Mouse (Mus musculus): Measurements from ENCODE around the gene H2-Q4.

DNA sequence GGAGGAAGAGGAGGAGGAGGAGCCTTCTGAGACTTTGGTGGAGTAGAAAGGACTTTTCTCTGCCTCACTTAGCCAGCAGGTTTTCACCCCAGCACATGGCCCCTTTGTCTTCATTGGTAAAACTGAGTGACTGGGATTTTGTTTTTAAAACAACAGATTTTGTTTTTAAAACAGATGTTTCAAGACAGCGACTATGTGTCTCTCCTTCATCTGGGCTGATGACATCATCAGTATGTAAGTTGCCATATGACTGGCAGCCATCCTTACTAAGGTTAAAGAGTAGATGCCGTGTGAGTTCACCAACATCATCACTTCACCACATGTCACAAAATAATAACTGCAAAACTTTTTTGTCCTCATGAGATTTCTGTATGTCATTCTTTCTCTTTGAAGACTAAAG is 25.3 kb upstream of the H2-Q4 start:
- TF ChIP-seq CTCF (IDR thresholded peaks at IDR 0.05; ENCODE audit: low read depth, low read length) = no peak
- TF ChIP-seq POLR2A (IDR thresholded peaks at IDR 0.05; ENCODE audit: extremely low read depth, insufficient read depth, low read length) = no peak
